Mouse (Mus musculus): ENCODE data around the gene Krt88.

GRCm38 (mm10) chr15:101440837-101441236 is 6.7 kb upstream of the Krt88 start:
- TF ChIP-seq CTCF (IDR thresholded peaks at IDR 0.05; ENCODE audit: borderline replicate concordance, control insufficient read depth, extremely low read depth, insufficient read depth, low read length, poor library complexity) (no peak), POLR2A (IDR thresholded peaks at IDR 0.05; ENCODE audit: control insufficient read depth, extremely low read depth, insufficient read depth, low read length, poor library complexity) (no peak)
